Mouse (Mus musculus) bone marrow, adult 2 months (tissue): Measurements from ENCODE around the gene Myh9. TPM values are rescaled to one million over a fixed set of nuclear protein-coding genes. Genes with fewer than 3 reads are reported as not detected.

Experiments
- H3K27ac ChIP-seq: fragments of 200-500 bp; 2 replicates; pipeline ENCODE4 v1.5.1; 2012; ENCODE audit warnings: low read depth, mild to moderate bottlenecking, control low read depth, inconsistent platforms, low read length; ENCODE audit not compliant: control insufficient read depth, poor library complexity, insufficient read depth
- H3K4me1 ChIP-seq: fragments of 200-500 bp; 2 replicates; pipeline ENCODE4 v1.6.1; 2011; ENCODE audit warnings: low read length; ENCODE audit not compliant: control insufficient read depth, insufficient read depth
- H3K4me3 ChIP-seq: fragments of 200-500 bp; replicated peaks from 2 replicates; pipeline ENCODE3; 2011; ENCODE audit warnings: mild to moderate bottlenecking, low read depth, low read length, control low read depth; ENCODE audit not compliant: control insufficient read depth
- CTCF ChIP-seq: fragments of 200-500 bp; IDR thresholded peaks from 2 replicates; pipeline ENCODE4 v1.5.1; 2011; ENCODE audit warnings: low read length, control low read depth; ENCODE audit not compliant: control insufficient read depth, insufficient read depth
- POLR2A ChIP-seq: fragments of 200-500 bp; IDR thresholded peaks from 2 replicates; pipeline ENCODE4 v1.6.1; 2011; ENCODE audit warnings: low read depth, mild to moderate bottlenecking, control low read depth, low read length, borderline replicate concordance; ENCODE audit not compliant: control insufficient read depth
- WGBS: fragments of 180-500 bp; shearing (Covaris S2); methylation state at CpG from one replicate; pipeline ENCODE4 v1.1.7; 2018; 5-methylcytosine and 5-hydroxymethylcytosine counted together
- polyA plus RNA-seq: library from polyadenylated mRNA; stranded (reverse); fragments of >200 nt; gene quantifications from 2 replicates; pipeline ENCODE4 v1.2.4, GENCODE M21; 2011; ENCODE audit warnings: low replicate concordance; ENCODE audit not compliant: missing spikeins, insufficient read depth, insufficient read length

Gene Myh9
- polyA plus RNA-seq, 1 experiment = 399 TPM

- TF ChIP-seq CTCF (no peak; the same call in 1 of the 2 replicates), POLR2A (peak; percentile 55; the same call in 1 of the 2 replicates)
- WGBS = under 1% methylated on average over 80 of the region's 80 CpGs
- Histone ChIP-seq H3K4me1 (peaks cover 15% of the 10 kb centered on the region), H3K27ac (peak overlapping the region; percentile 98), H3K4me3 (peak overlapping the region; percentile 96)
Measured at GRCm38 (mm10) chr15:77841361-77842046, 471 bp downstream of the Myh9 start.

GRCm38 (mm10) chr15:77840450-77841360, 1.3 kb downstream of the Myh9 start:
- 2% methylated on average over 36 of the region's 36 CpGs for WGBS
- Histone ChIP-seq H3K4me1 (peaks cover 19% of the 10 kb centered on the region), H3K4me3 (peak overlapping the region; percentile 96), H3K27ac (peak overlapping the region; percentile 98)
- no peak for TF ChIP-seq POLR2A
- no peak for TF ChIP-seq CTCF

GRCm38 (mm10) chr15:77839529-77840286, 2.3 kb downstream of the Myh9 start:
- Histone ChIP-seq H3K4me3 (peak overlapping the region; percentile 85), H3K27ac (peak overlapping the region; percentile 78), H3K4me1 (peaks cover 20% of the 10 kb centered on the region)
- no peak for TF ChIP-seq POLR2A
- no peak for TF ChIP-seq CTCF
- WGBS = 5% methylated on average over 10 of the region's 10 CpGs

GRCm38 (mm10) chr15:77838530-77839387, 3.2 kb downstream of the Myh9 start:
- TF ChIP-seq POLR2A (no peak), CTCF (no peak)
- WGBS = 17% methylated on average over 4 of the region's 4 CpGs
- Histone ChIP-seq H3K4me1 (peaks cover 25% of the 10 kb centered on the region), H3K4me3 (peak overlapping the region; percentile 85), H3K27ac (peak overlapping the region; percentile 78)

GRCm38 (mm10) chr15:77837444-77838117, 4.4 kb downstream of the Myh9 start:
- WGBS = 46% methylated on average over 10 of the region's 10 CpGs
- Histone ChIP-seq H3K27ac (peak overlapping the region; percentile 24; the same call in 1 of the 2 replicates), H3K4me1 (peaks cover 28% of the 10 kb centered on the region), H3K4me3 (peak overlapping the region; percentile 16)
- TF ChIP-seq POLR2A = no peak
- TF ChIP-seq CTCF = no peak

- TF ChIP-seq CTCF (no peak), POLR2A (no peak)
- H3K4me3 ChIP-seq = no peak overlapping the region
- peaks cover 29% of the 10 kb centered on the region for H3K4me1 ChIP-seq
- WGBS = 48% methylated on average over 6 of the region's 6 CpGs
- H3K27ac ChIP-seq = no peak overlapping the region
Measured at GRCm38 (mm10) chr15:77836692-77837443, 5.1 kb downstream of the Myh9 start.
